Mouse (Mus musculus) heart, adult 2 months (tissue): Measurements from ENCODE around the gene Dido1. TPM values are rescaled to one million over a fixed set of nuclear protein-coding genes. Genes with fewer than 3 reads are reported as not detected.

ENCODE experiments used
- DNase-seq, 2 experiments: peaks; one replicate each; pipeline ENCODE4 v3.0.0; 2021
- H3K27ac ChIP-seq: fragments of 200-600 bp; 2 replicates; pipeline ENCODE4 v1.8.1; 2022
- H3K27me3 ChIP-seq: fragments of 200-500 bp; 2 replicates; pipeline ENCODE4 v1.6.1; 2012; ENCODE audit warnings: mild to moderate bottlenecking, low read length, inconsistent platforms, mixed read lengths; ENCODE audit not compliant: control insufficient read depth, insufficient read depth
- H3K36me3 ChIP-seq: fragments of 200-500 bp; 2 replicates; pipeline ENCODE4 v1.6.1; 2012; ENCODE audit warnings: low read length, inconsistent platforms; ENCODE audit not compliant: control insufficient read depth, insufficient read depth
- H3K4me1 ChIP-seq: fragments of 200-500 bp; 2 replicates; pipeline ENCODE4 v1.6.1; 2011; ENCODE audit warnings: low read length; ENCODE audit not compliant: control insufficient read depth, insufficient read depth
- H3K4me3 ChIP-seq: fragments of 200-600 bp; 2 replicates; pipeline ENCODE4 v1.8.1; 2022
- H3K79me2 ChIP-seq: fragments of 200-500 bp; replicated peaks from 2 replicates; pipeline ENCODE4 v1.6.1; 2012; ENCODE audit warnings: mild to moderate bottlenecking, inconsistent platforms, low read length, moderate library complexity, mixed read lengths; ENCODE audit not compliant: control insufficient read depth, insufficient read depth
- H3K9ac ChIP-seq: fragments of 200-500 bp; 2 replicates; pipeline ENCODE4 v1.6.1; 2012; ENCODE audit warnings: low read depth, mild to moderate bottlenecking, control low read depth, inconsistent platforms, low read length, mixed read lengths
- CTCF ChIP-seq: fragments of 200-600 bp; IDR thresholded peaks from 2 replicates; pipeline ENCODE4 v1.8.1; 2022; ENCODE audit warnings: antibody characterized with exemption, mild to moderate bottlenecking, moderate library complexity
- EP300 ChIP-seq: fragments of 200-500 bp; IDR thresholded peaks from 2 replicates; pipeline ENCODE4 v1.6.1; 2011; ENCODE audit warnings: low read depth, low read length, control low read depth; ENCODE audit not compliant: insufficient read depth
- POLR2A ChIP-seq: fragments of 200-500 bp; IDR thresholded peaks from 2 replicates; pipeline ENCODE4 v1.6.1; 2011; ENCODE audit warnings: mild to moderate bottlenecking, low read depth, low read length, control low read depth; ENCODE audit not compliant: insufficient read depth
- WGBS: fragments of 180-500 bp; shearing (Covaris S2); methylation state at CpG from one replicate; pipeline ENCODE4 v1.1.7; 2018; 5-methylcytosine and 5-hydroxymethylcytosine counted together
- intact Hi-C: fragments of 180-260 bp; cut with DNase I; formaldehyde crosslinking; loops from one replicate; pipeline ENCODE4 v1.15.1; 2025
- polyA plus RNA-seq: library from polyadenylated mRNA; depleted of rRNA; stranded (reverse); fragments of >200 nt; gene quantifications from 2 replicates; pipeline ENCODE4 v1.2.3, GENCODE M21; 2012
- total RNA-seq, 2 experiments: library from RNA; stranded (reverse); gene quantifications; 2 replicates each; pipeline ENCODE4 v1.2.3; 2021

The Dido1 gene
- total and polyA plus RNA-seq, 3 experiments, result 8.6 to 30.8 (median 30.7) TPM

DNA sequence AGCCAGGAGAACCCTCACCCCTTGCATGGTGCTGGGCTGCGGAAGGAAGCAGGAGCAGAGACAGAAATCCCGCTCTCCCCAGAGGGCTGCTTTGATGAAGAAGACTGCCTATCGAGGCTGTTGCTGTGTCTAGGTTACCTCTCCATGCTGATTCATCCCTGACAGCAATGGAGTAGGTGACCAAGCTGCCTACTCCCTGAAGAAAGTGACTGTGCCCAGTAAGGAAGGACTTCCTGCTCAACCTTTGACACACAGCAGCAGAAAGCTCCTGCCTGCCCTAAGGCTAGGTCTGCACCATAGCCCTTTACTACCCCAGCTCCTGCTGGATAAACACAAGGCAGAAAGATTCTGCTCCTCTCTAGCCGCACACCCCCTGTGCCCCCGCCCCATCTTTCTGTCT, 39.1 kb upstream of the Dido1 start:
- DNase-seq, result no peak
- H3K79me2 ChIP-seq, result no peaks in the 10 kb centered on the region
- intact Hi-C loops, result loop anchor here (2.0 kb wide), 1 partner anchor 276 kb away; no protein-coding TSS in a partner anchor
- 44% methylated on average over 5 of the region's 5 CpGs for WGBS
- no peak overlapping the region for H3K9ac ChIP-seq
- no peaks in the 10 kb centered on the region for H3K27me3 ChIP-seq
- H3K4me3 ChIP-seq, result no peak overlapping the region
- H3K36me3 ChIP-seq, result no peaks in the 10 kb centered on the region
- TF ChIP-seq CTCF, result no peak
- no peak for TF ChIP-seq EP300
- TF ChIP-seq POLR2A, result no peak
- H3K4me1 ChIP-seq, result no peaks in the 10 kb centered on the region
- no peak overlapping the region for H3K27ac ChIP-seq

DNA sequence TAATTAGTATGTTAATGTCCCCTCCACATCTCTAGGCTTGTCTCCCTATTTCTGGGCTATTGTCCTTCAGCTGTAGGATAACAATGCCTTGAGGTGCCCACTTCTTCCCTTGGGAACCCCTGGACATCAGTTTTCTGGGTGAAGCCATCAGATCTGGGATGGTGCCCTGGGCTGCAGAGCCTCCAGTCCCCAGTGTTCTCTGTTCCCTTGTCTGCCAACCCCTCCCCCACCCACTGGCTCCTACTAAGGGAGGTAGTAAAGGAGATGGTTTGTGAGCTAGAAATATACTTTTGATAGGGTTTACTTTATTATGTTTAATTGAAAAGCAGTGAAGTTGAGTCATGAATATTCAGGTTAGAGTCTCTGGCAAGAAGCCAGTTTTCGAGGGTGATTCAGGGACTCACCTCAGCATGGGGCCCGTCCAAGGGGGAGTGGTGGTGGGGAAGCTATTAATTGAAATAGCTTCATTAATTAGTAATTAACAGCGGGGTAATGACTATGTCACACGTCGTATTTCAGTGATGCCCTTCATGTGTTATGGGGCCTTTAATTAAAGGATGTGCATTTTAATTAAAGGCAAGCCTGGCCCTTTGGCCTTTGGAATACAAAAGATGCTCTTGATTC, 36.9 kb upstream of the Dido1 start:
- intact Hi-C loops, result no loop called here
- DNase-seq, result no peak
- Histone ChIP-seq H3K79me2 (no peaks in the 10 kb centered on the region), H3K4me3 (no peak overlapping the region), H3K4me1 (no peaks in the 10 kb centered on the region), H3K27ac (no peak overlapping the region), H3K27me3 (no peaks in the 10 kb centered on the region), H3K36me3 (no peaks in the 10 kb centered on the region), H3K9ac (no peak overlapping the region)
- TF ChIP-seq CTCF, result no peak
- no peak for TF ChIP-seq EP300
- WGBS, result 32% methylated on average over 5 of the region's 5 CpGs

GRCm38 (mm10) chr2:180745248-180745927, 35.6 kb upstream of the Dido1 start:
- Histone ChIP-seq H3K9ac (no peak overlapping the region), H3K4me3 (no peak overlapping the region), H3K27ac (no peak overlapping the region), H3K36me3 (no peaks in the 10 kb centered on the region), H3K27me3 (no peaks in the 10 kb centered on the region), H3K4me1 (no peaks in the 10 kb centered on the region), H3K79me2 (no peaks in the 10 kb centered on the region)
- 27% methylated on average over 17 of the region's 17 CpGs for WGBS
- intact Hi-C loops, result loop anchor here (1.0 kb wide), 3 partner anchors 67 to 163 kb away; no protein-coding TSS in a partner anchor
- DNase-seq, result peak; percentile 83 to 89
- TF ChIP-seq EP300, result peak; percentile 97
- peak; percentile 99; the same call in 1 of the 2 replicates for TF ChIP-seq CTCF
- TF ChIP-seq POLR2A, result no peak

- intact Hi-C loops, result no loop called here
- no peaks in the 10 kb centered on the region for H3K4me1 ChIP-seq
- 79% methylated on average over 2 of the region's 2 CpGs for WGBS
Observed at GRCm38 (mm10) chr2:180743321-180743720, 33.5 kb upstream of the Dido1 start.

DNA sequence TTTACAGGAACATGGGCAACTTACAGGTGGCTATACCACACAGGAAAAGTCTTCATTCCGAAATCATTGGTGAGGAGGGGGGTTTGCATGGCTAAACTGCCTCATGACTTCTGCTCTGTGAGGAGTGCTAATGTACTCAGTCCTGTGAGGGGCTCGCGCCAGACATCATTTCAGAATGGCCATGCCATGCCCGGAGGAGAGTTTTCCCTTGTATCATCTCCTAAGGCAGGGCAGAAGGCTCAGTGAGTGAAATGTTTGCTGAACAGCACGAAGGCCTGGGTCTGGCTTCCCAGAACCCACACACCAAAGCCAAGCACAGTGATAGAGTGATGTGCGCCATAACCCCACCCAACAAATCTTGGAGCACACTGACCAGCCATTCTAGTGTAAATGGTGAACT, 33.0 kb upstream of the Dido1 start:
- WGBS, result 80% methylated on average over 6 of the region's 6 CpGs
- Histone ChIP-seq H3K79me2 (no peaks in the 10 kb centered on the region), H3K4me1 (no peaks in the 10 kb centered on the region), H3K36me3 (no peaks in the 10 kb centered on the region), H3K27me3 (no peaks in the 10 kb centered on the region), H3K9ac (no peak overlapping the region), H3K4me3 (no peak overlapping the region), H3K27ac (no peak overlapping the region)
- intact Hi-C loops, result no loop called here
- no peak for TF ChIP-seq CTCF
- no peak for TF ChIP-seq POLR2A
- TF ChIP-seq EP300, result no peak
- DNase-seq, result no peak

More at GRCm38 (mm10) chr2:180743321-180743720, 33.5 kb upstream of the Dido1 start:
- H3K79me2 ChIP-seq, result no peaks in the 10 kb centered on the region
- no peak overlapping the region for H3K4me3 ChIP-seq
- no peak overlapping the region for H3K9ac ChIP-seq
- DNase-seq, result no peak
- H3K27ac ChIP-seq, result no peak overlapping the region
- TF ChIP-seq EP300 (no peak), CTCF (no peak), POLR2A (no peak)
- no peaks in the 10 kb centered on the region for H3K27me3 ChIP-seq
- H3K36me3 ChIP-seq, result no peaks in the 10 kb centered on the region

- H3K4me1 ChIP-seq, result no peaks in the 10 kb centered on the region
- no peak for DNase-seq
- H3K27ac ChIP-seq, result no peak overlapping the region
- TF ChIP-seq POLR2A, result no peak
- 53% methylated on average over 7 of the region's 7 CpGs for WGBS
- no peak overlapping the region for H3K9ac ChIP-seq
- no peaks in the 10 kb centered on the region for H3K36me3 ChIP-seq
- no peak overlapping the region for H3K4me3 ChIP-seq
- intact Hi-C loops, result no loop called here
- H3K27me3 ChIP-seq, result no peaks in the 10 kb centered on the region
- no peaks in the 10 kb centered on the region for H3K79me2 ChIP-seq
Observed at GRCm38 (mm10) chr2:180741421-180741820, 31.6 kb upstream of the Dido1 start.
